Mouse (Mus musculus) limb, embryonic 15.5 days (tissue): ENCODE data around the gene Slc22a17. TPM values are rescaled to one million over a fixed set of nuclear protein-coding genes. Genes with fewer than 3 reads are reported as not detected.

Source experiments
- ATAC-seq: fragments of 200-750 bp; cut with Nextera tagmentation; 2 replicates; pipeline ENCODE4 v1.8.0; 2017; ENCODE audit warnings: low read depth, moderate TSS enrichment; ENCODE audit not compliant: insufficient number of reproducible peaks, low FRiP score, low TSS enrichment
- H3K27ac ChIP-seq: fragments of 300-500 bp; sonication (generic); 2 replicates; pipeline ENCODE4 v1.5.1; 2015; ENCODE audit warnings: moderate library complexity, mild to moderate bottlenecking, inconsistent platforms
- H3K27me3 ChIP-seq: fragments of 300-500 bp; sonication (generic); 2 replicates; pipeline ENCODE4 v1.6.1; 2015; ENCODE audit warnings: inconsistent platforms
- H3K36me3 ChIP-seq: fragments of 300-500 bp; sonication (generic); 2 replicates; pipeline ENCODE4 v1.6.1; 2015; ENCODE audit warnings: inconsistent platforms
- H3K4me1 ChIP-seq: fragments of 300-500 bp; sonication (generic); 2 replicates; pipeline ENCODE4 v1.6.1; 2015; ENCODE audit warnings: inconsistent platforms
- H3K4me2 ChIP-seq: fragments of 300-500 bp; sonication (generic); 2 replicates; pipeline ENCODE4 v1.6.1; 2015; ENCODE audit warnings: mild to moderate bottlenecking, inconsistent platforms
- H3K4me3 ChIP-seq: fragments of 300-500 bp; sonication (generic); 2 replicates; pipeline ENCODE4 v1.5.1; 2015; ENCODE audit warnings: mild to moderate bottlenecking, inconsistent platforms
- H3K9ac ChIP-seq: fragments of 300-500 bp; sonication (generic); 2 replicates; pipeline ENCODE4 v1.6.1; 2015; ENCODE audit warnings: inconsistent platforms
- H3K9me3 ChIP-seq: fragments of 300-500 bp; sonication (generic); 2 replicates; pipeline ENCODE4 v1.6.1; 2016; ENCODE audit warnings: inconsistent platforms
- WGBS: fragments of 180-500 bp; shearing (Covaris S2); methylation state at CpG from one replicate; pipeline ENCODE4 v1.1.7; 2015; 5-methylcytosine and 5-hydroxymethylcytosine counted together
- polyA plus RNA-seq: library from polyadenylated mRNA; unstranded; fragments of >200 nt; fragmentation: Nextera tagmentation; extraction: Ambion mirVana; gene quantifications from 2 replicates; pipeline ENCODE4 v1.2.1, GENCODE M21; 2015

Gene Slc22a17
- polyA plus RNA-seq, 1 experiment from 2014 or later, result 70.6 TPM

DNA sequence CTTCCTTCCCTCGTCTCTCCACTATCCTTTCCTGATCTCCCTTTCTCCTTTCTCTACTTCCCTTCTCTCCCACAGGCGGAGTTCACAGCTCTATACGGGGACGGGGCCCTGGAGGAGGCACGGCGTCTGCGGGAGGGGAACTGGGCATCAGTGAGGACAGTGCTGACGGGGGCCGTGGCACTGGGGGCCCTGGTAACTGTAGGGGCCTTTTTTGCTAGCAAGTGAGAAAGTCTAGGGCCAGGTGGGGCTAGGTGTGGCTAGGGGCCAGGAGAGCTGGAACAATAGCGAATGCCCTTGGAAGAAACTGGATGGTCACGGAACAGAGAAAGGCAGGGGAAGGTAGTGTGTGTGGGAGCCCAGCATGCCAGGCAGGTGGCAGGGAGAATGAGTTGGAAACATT is 27.6 kb downstream of the Slc22a17 start:
- Histone ChIP-seq H3K27me3 (no peaks in the 10 kb centered on the region), H3K4me2 (no peak overlapping the region), H3K9me3 (no peaks in the 10 kb centered on the region), H3K4me3 (no peak overlapping the region), H3K4me1 (peaks cover 26% of the 10 kb centered on the region), H3K27ac (no peak overlapping the region), H3K36me3 (peaks cover 19% of the 10 kb centered on the region), H3K9ac (no peak overlapping the region)
- ATAC-seq, result no peak
- 88% methylated on average over 11 of the region's 11 CpGs for WGBS

DNA sequence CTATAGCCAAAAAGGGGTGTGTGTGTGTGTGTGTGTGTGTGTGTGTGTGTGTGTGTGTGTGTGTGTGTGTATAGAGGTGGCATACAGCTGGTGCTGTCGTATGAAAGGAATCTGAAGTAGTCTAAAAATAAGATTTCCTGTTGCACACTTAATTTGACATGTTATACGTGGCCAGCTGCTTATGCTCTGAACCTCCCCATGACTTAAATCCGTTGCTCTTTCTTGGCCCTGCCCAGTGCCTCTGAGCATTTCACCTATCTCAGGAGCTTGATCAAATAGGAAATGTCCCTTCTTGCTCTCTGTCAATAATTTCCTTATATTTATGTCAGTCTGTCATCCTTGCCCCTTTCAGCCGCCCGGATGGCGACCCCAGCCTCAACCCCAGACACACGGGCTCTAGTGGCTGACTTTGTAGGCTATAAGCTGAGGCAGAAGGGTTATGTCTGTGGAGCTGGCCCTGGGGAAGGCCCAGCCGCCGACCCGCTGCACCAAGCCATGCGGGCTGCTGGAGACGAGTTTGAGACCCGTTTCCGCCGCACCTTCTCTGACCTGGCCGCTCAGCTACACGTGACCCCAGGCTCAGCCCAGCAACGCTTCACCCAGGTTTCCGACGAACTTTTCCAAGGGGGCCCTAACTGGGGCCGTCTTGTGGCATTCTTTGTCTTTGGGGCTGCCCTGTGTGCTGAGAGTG is 28.8 kb downstream of the Slc22a17 start:
- ATAC-seq, result 0 out of 2 replicates have a peak, but pooled peaks have one; percentile 1
- H3K36me3 ChIP-seq, result peaks cover 19% of the 10 kb centered on the region
- no peaks in the 10 kb centered on the region for H3K27me3 ChIP-seq
- H3K9me3 ChIP-seq, result no peaks in the 10 kb centered on the region
- peak overlapping the region; percentile 77 for H3K9ac ChIP-seq
- peak overlapping the region; percentile 67 for H3K4me3 ChIP-seq
- H3K4me1 ChIP-seq, result peaks cover 26% of the 10 kb centered on the region
- H3K27ac ChIP-seq, result peak overlapping the region; percentile 94
- H3K4me2 ChIP-seq, result peak overlapping the region; percentile 70
- 23% methylated on average over 21 of the region's 21 CpGs for WGBS

DNA sequence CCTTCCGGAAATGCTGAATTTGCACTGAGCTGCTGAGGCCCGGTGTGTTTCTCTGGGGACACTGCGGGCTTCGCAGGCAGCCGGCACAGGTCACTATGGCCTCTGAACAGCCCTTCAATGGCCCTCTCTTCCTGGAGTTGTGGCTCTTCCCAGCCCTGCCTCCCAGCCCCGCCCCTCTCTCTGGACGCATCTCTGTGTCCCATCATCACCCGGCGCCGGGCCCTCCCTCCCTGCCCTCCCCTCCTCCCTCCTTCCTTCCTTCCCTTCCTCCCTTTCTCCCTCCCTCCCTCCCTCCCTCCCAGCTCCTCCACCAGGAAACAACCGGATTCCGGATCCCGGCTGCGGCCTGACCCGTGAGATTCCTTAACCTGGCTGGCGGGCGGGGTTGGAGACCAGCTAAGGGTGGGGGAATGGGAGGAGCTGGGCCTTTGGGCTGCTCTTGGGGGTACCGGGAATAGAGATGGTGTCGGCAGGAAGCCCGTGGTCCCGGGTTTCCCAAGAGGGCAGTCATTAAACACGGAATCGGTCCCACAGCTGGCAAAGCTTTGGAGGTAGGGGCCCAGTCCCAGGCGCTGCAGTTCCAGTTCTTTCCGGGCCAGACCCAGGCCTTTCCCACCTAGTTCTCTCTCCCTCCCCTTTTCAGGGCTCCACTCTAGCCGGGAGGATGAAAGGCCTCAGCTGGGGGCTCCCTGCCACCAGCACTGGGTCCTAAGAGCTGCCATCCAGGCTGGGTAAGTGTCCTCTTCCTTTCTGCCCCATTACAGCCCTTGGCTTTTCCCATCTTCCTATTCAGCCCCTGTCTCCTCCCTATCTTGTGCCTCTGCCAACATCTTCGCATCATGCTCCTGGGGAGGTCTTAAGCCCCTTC is 29.5 kb downstream of the Slc22a17 start, which contains the start of the genes Bcl2l2 and Gm20521:
Gene Bcl2l2 (plus strand): TSS at position 224 of the 868 bp plus-strand sequence.
Gene Gm20521 (plus strand): TSS at position 288 of the 868 bp plus-strand sequence.
- peaks cover 7% of the 10 kb centered on the region for H3K27me3 ChIP-seq
- peak within 1 kb of the TSS; percentile 77 for H3K9ac ChIP-seq
- H3K9me3 ChIP-seq, result no peaks in the 10 kb centered on the region
- WGBS, result under 1% methylated on average over 27 of the region's 27 CpGs
- peaks cover 19% of the 10 kb centered on the region for H3K36me3 ChIP-seq
- ATAC-seq, result peak; percentile 86
- peak within 1 kb of the TSS; percentile 67 for H3K4me3 ChIP-seq
- peaks cover 26% of the 10 kb centered on the region for H3K4me1 ChIP-seq
- H3K4me2 ChIP-seq, result peak within 1 kb of the TSS; percentile 70
- peak within 1 kb of the TSS; percentile 94 for H3K27ac ChIP-seq

DNA sequence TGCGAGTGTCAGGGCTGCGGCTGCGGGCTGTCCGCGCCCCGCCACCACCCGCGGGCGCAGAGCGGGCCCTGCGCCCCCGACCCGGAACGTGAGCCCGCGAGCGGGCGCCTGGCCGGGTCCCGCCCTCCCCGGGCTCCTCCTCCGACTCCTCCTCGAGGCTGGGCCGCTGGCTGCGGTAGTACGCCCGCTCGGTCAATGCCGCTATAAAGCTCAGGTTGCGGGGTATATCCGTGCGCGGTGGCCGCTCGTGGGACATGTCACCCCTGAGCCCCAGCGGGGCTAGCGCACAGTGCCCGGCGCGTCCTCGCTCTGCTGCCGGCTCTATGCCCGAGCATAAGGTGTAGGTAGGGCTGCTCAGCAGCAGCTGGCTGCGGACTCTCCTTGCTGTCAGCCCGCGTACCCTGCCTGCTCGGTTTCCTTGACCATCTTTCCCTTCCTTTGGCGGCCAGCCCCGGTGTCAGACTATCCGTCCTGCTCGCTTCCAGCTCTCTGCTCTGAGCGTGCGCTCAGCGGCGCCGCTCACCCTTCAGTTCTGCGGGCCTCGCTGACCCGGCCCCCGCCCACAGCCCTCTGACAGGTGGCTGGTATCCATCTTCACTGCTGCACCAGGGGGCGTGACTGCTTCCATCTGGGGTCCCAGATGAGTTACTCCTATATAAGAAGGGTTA is 35.8 kb downstream of the Slc22a17 start, which contains the start of gene Ppp1r3e:
Gene Ppp1r3e (minus strand): TSS at position 503 of the 668 bp plus-strand sequence.
- H3K4me1 ChIP-seq, result peaks cover 14% of the 10 kb centered on the region
- H3K9ac ChIP-seq, result peak within 1 kb of the TSS; percentile 77
- ATAC-seq, result peak; percentile 79
- WGBS, result under 1% methylated on average over 59 of the region's 61 CpGs
- peak within 1 kb of the TSS; percentile 75 for H3K4me3 ChIP-seq
- no peaks in the 10 kb centered on the region for H3K9me3 ChIP-seq
- peak within 1 kb of the TSS; percentile 99 for H3K4me2 ChIP-seq
- H3K27me3 ChIP-seq, result peaks cover 28% of the 10 kb centered on the region
- H3K36me3 ChIP-seq, result no peaks in the 10 kb centered on the region
- H3K27ac ChIP-seq, result peak within 1 kb of the TSS; percentile 81

DNA sequence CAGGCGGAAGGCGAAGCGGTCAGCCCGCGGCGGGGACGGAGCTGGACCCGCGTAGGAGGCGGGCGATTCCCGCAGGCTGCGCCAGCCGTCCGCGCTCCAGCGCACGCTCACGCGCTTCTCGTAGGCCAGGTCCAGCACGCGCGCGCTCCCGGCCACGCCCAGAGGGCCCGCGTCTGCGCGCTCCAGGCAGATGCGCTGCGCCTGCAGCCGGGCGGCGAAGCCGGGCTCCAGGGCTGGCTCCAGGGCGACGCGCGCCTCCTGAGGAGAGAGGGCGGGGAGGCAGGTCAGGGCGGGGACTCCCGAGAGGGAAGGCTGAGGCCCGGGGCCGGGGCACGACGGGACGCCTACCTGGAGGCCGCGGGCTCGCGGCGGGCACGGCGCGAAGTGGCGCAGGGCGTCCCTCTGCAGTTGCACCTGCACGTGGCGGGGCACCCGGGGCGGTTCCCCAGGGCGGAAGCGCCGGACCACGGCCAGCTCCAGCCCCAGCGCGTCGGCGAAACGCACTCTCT is 36.3 kb downstream of the Slc22a17 start:
- Histone ChIP-seq H3K4me1 (peaks cover 14% of the 10 kb centered on the region), H3K36me3 (no peaks in the 10 kb centered on the region), H3K4me2 (peak overlapping the region; percentile 99), H3K27ac (peak overlapping the region; percentile 81), H3K9ac (peak overlapping the region; percentile 77), H3K27me3 (peaks cover 28% of the 10 kb centered on the region), H3K9me3 (no peaks in the 10 kb centered on the region), H3K4me3 (peak overlapping the region; percentile 75)
- 0% methylated on average over 72 of the region's 72 CpGs for WGBS
- ATAC-seq, result peak; percentile 77

DNA sequence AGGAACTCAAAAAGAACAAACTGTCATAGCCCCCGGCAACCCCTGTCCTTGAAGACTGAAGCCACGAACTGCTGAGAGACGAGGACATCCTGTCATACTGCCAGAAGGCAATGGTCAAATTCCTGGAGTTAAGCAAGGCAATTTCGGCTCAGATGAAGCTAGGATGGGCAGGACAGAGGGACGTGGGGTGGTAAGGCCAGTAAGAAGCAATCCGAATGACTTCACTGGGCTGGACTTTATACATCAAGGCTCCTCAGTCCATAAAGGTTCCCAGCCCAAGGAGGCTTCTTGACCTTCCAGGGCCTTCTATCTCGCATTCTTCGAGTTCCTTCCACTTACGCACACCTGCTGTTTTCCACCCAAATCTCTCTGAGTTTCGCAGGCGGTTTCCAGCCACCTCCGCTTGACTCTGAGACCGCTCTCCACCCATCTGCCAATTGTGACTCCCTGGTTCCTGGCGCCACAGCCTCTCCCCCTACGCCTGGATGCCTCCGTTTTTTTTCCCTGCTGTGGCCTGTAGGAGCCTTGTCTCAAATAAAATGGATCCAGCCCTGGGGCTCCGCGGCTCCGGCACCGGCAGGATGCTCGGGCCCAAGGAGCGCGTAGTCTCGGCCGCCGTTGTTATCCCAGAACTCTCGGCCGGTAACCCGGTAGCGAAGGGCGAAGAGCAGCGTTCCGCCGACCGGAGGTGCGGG is 36.9 kb downstream of the Slc22a17 start:
- Histone ChIP-seq H3K9ac (peak overlapping the region; percentile 77), H3K27ac (peak overlapping the region; percentile 81), H3K4me1 (peaks cover 14% of the 10 kb centered on the region), H3K36me3 (no peaks in the 10 kb centered on the region), H3K4me3 (peak overlapping the region; percentile 75), H3K27me3 (peaks cover 28% of the 10 kb centered on the region), H3K4me2 (peak overlapping the region; percentile 99), H3K9me3 (no peaks in the 10 kb centered on the region)
- peak; percentile 7; the same call in 1 of the 2 replicates for ATAC-seq
- 2% methylated on average over 36 of the region's 36 CpGs for WGBS

DNA sequence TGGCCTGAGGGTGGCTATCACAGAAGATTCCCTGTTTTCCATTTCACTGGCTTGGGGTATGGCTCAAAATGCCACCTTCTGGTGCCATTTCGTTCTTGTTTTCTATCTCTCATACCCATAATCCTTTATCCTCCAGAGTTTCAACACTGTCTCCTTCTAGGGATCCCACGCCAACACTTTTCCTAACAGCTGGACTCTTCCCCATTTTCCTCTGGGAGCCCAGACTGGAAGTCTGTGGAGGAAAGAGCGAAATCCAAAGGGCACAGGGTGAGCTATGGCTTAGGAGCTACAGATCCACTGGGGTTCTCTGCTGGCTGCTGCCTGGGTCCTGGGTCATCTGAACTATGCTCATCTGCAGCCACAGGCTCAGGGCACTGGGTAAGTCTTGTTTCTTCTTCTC is 38.8 kb downstream of the Slc22a17 start:
- no peaks in the 10 kb centered on the region for H3K36me3 ChIP-seq
- ATAC-seq, result no peak
- H3K9ac ChIP-seq, result no peak overlapping the region
- H3K4me3 ChIP-seq, result no peak overlapping the region
- H3K4me1 ChIP-seq, result peaks cover 14% of the 10 kb centered on the region
- no peaks in the 10 kb centered on the region for H3K9me3 ChIP-seq
- no peak overlapping the region for H3K27ac ChIP-seq
- H3K4me2 ChIP-seq, result no peak overlapping the region
- WGBS, result 85% methylated on average over 3 of the region's 3 CpGs
- peaks cover 28% of the 10 kb centered on the region for H3K27me3 ChIP-seq

DNA sequence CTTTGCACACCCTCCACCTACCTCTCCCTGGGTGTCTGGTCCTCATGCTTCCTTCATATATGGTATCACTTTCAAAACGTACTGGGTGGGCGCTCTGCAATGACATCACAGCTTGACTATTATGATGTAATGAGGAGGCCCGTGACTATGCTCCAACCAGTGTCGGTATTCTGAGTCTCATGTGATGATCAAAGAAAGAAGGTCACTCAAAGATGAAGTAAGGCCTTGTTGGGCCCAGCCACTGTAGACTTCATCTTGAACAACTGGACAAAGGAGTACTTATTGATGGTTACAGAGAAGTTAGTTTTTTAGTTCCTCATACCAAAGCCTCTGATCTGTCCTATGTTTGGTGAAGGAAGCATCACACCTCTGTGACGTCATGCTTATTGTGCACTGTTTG is 42.1 kb downstream of the Slc22a17 start, which contains the start of gene Homez:
Gene Homez (minus strand): TSS at position 101 of the 400 bp plus-strand sequence.
- peaks cover 7% of the 10 kb centered on the region; the same call in 1 of the 2 replicates for H3K27me3 ChIP-seq
- 80% methylated on average over 5 of the region's 5 CpGs for WGBS
- no peak for ATAC-seq

DNA sequence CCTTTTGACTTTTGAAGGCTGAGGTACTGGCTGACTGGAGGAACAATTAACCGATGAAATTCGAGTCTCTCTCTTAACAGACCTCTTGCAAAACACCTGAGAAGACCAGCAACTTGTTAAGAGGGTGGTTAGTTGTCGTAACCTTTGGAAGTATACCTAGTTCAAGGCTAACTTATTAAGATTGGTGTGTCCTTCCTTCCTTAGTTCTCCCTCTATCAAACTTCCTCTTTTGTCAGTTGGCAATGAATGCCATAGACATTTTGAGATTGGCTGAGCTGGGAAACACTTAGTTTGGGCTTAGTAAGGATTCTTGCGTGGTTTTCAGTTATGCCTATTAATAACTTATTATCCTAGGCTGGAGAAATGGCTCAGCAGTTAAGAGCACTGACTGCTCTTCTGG is 44.9 kb downstream of the Slc22a17 start:
- Histone ChIP-seq H3K4me2 (no peak overlapping the region), H3K27me3 (no peaks in the 10 kb centered on the region), H3K36me3 (no peaks in the 10 kb centered on the region), H3K9me3 (no peaks in the 10 kb centered on the region), H3K4me3 (no peak overlapping the region), H3K9ac (no peak overlapping the region), H3K27ac (no peak overlapping the region), H3K4me1 (peaks cover 8% of the 10 kb centered on the region; the same call in 1 of the 2 replicates)
- ATAC-seq, result no peak
- 74% methylated on average over 4 of the region's 4 CpGs for WGBS

More for the DNA sequence above, 42.1 kb downstream of the Slc22a17 start, which contains the start of gene Homez:
- Histone ChIP-seq H3K4me1 (peaks cover 4% of the 10 kb centered on the region), H3K4me3 (no peak within 1 kb of the TSS), H3K4me2 (no peak within 1 kb of the TSS), H3K9ac (no peak within 1 kb of the TSS), H3K27ac (no peak within 1 kb of the TSS), H3K36me3 (no peaks in the 10 kb centered on the region), H3K9me3 (no peaks in the 10 kb centered on the region)

DNA sequence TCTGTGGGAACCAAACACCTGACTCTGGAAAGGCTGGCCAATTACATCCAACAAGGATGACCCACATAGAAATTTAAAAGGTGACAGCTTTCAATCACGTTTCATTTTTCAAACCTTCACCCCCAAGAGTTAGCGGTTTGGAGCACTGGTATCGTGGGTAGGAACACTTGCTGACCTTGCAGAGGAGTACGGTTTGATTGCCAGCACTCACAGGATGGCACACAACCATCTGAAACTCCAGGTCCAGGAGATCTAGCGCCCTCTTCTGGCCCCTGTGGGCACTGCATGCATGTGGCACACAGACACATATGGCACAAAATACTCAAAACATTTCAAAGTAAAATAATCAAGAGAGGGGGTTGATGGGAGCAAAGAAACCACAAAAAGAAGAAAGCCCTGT is 46.0 kb downstream of the Slc22a17 start:
- H3K27ac ChIP-seq, result no peak overlapping the region
- H3K9me3 ChIP-seq, result no peaks in the 10 kb centered on the region
- H3K36me3 ChIP-seq, result no peaks in the 10 kb centered on the region
- H3K4me3 ChIP-seq, result no peak overlapping the region
- H3K4me2 ChIP-seq, result no peak overlapping the region
- no peak for ATAC-seq
- no peaks in the 10 kb centered on the region for H3K27me3 ChIP-seq
- 59% methylated on average over 5 of the region's 5 CpGs for WGBS
- no peak overlapping the region for H3K9ac ChIP-seq
- peaks cover 8% of the 10 kb centered on the region; the same call in 1 of the 2 replicates for H3K4me1 ChIP-seq

DNA sequence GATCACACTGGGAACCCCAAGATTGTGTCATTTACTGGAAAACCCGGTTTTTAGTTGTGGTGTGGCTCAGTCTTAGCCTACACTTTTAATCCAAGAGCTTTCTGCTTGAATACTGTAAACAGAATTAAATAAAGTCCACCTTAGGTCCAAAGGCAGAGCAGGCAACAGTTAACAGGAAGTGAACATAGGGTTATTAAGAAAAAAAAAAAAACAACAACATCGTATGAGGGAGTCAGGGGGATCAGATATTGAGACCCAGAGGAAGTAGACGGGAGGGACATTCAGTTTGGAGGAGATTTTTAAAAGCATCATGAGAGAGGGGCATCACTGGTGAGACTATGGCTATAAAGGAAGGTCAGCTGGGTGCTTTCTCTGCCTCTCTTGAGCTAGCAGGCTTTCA is 46.7 kb downstream of the Slc22a17 start:
- no peaks in the 10 kb centered on the region for H3K9me3 ChIP-seq
- H3K4me3 ChIP-seq, result no peak overlapping the region
- H3K27me3 ChIP-seq, result no peaks in the 10 kb centered on the region
- no peak overlapping the region for H3K4me2 ChIP-seq
- no peak overlapping the region for H3K27ac ChIP-seq
- H3K4me1 ChIP-seq, result peaks cover 8% of the 10 kb centered on the region; the same call in 1 of the 2 replicates
- no peaks in the 10 kb centered on the region for H3K36me3 ChIP-seq
- no peak overlapping the region for H3K9ac ChIP-seq
- 49% methylated on average over 3 of the region's 3 CpGs for WGBS
- ATAC-seq, result no peak
